Mouse (Mus musculus) midbrain, embryonic 15.5 days (tissue): ENCODE data around the gene Mdga1. TPM values are rescaled to one million over a fixed set of nuclear protein-coding genes. Genes with fewer than 3 reads are reported as not detected.
A peak's percentile ranks its signal among the peaks of the same experiment; 100 is the strongest.

Source experiments
- ATAC-seq: fragments of 200-750 bp; cut with Nextera tagmentation; replicated peaks from 2 replicates; pipeline ENCODE4 v1.8.0; 2017; ENCODE audit warnings: moderate TSS enrichment
- H3K27ac ChIP-seq: fragments of 300-500 bp; sonication (generic); 2 replicates; pipeline ENCODE4 v1.5.1; 2015; ENCODE audit warnings: mild to moderate bottlenecking, inconsistent platforms
- H3K27me3 ChIP-seq: fragments of 300-500 bp; sonication (generic); replicated peaks from 2 replicates; pipeline ENCODE4 v1.6.1; 2015; ENCODE audit warnings: inconsistent platforms
- H3K36me3 ChIP-seq: fragments of 300-500 bp; sonication (generic); replicated peaks from 2 replicates; pipeline ENCODE4 v1.6.1; 2015; ENCODE audit warnings: inconsistent platforms
- H3K4me1 ChIP-seq: fragments of 300-500 bp; sonication (generic); 2 replicates; pipeline ENCODE4 v1.6.1; 2015; ENCODE audit warnings: inconsistent platforms
- H3K4me2 ChIP-seq: fragments of 300-500 bp; sonication (generic); 2 replicates; pipeline ENCODE4 v1.6.1; 2015; ENCODE audit warnings: inconsistent platforms, mild to moderate bottlenecking, moderate library complexity
- H3K4me3 ChIP-seq: fragments of 300-500 bp; sonication (generic); 2 replicates; pipeline ENCODE4 v1.5.1; 2015; ENCODE audit warnings: mild to moderate bottlenecking, inconsistent platforms
- H3K9ac ChIP-seq: fragments of 300-500 bp; sonication (generic); 2 replicates; pipeline ENCODE4 v1.6.1; 2015; ENCODE audit warnings: mild to moderate bottlenecking, inconsistent platforms
- H3K9me3 ChIP-seq: fragments of 300-500 bp; sonication (generic); 2 replicates; pipeline ENCODE4 v1.6.1; 2016; ENCODE audit warnings: inconsistent platforms
- WGBS: fragments of 180-500 bp; shearing (Covaris S2); methylation state at CpG from one replicate; pipeline ENCODE4 v1.1.7; 2015; ENCODE audit warnings: mixed read lengths; 5-methylcytosine and 5-hydroxymethylcytosine counted together
- polyA plus RNA-seq: library from polyadenylated mRNA; unstranded; fragments of >200 nt; fragmentation: Nextera tagmentation; extraction: Ambion mirVana; gene quantifications from 2 replicates; pipeline ENCODE4 v1.2.1, GENCODE M21; 2015

Gene Mdga1
- polyA plus RNA-seq, 1 experiment from 2014 or later, result 19.6 TPM

DNA sequence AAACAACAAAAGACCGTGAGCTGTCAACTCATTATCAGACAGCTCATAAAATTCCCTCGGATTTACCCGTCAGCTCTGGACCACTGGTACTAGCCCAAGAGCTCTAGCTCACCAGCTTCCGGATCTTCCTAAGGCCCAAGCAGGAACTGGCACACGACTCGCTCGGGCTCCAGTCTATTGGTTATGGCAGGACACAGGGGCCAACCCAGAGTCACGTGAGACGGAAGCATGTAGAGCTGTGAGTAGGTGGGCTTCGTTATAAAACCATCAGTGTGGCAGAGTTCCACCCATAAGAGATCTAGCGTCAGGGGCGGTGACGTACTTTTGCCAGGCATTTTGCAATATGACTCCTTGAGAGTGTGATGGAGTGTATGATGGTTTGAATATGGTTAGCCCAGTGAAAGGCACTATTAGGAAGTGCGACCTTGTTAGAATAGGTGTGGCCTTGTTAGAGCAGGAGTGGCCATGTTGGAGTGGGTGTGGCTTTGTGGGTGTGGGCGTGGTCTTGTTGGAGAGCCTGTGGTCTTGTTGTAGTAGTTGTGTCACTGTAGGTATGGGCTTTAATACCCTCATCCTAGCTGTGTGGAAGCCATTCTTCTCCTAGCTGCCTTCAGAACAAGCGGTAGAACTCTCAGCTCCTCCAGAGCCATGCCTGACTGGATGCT, 56.5 kb downstream of the Mdga1 start:
- Histone ChIP-seq H3K27me3 (no peaks in the 10 kb centered on the region), H3K36me3 (no peaks in the 10 kb centered on the region), H3K4me1 (no peaks in the 10 kb centered on the region), H3K9me3 (no peaks in the 10 kb centered on the region), H3K27ac (no peak overlapping the region), H3K4me3 (no peak overlapping the region), H3K4me2 (no peak overlapping the region), H3K9ac (no peak overlapping the region)
- no peak for ATAC-seq
- 93% methylated on average over 16 of the region's 16 CpGs for WGBS

DNA sequence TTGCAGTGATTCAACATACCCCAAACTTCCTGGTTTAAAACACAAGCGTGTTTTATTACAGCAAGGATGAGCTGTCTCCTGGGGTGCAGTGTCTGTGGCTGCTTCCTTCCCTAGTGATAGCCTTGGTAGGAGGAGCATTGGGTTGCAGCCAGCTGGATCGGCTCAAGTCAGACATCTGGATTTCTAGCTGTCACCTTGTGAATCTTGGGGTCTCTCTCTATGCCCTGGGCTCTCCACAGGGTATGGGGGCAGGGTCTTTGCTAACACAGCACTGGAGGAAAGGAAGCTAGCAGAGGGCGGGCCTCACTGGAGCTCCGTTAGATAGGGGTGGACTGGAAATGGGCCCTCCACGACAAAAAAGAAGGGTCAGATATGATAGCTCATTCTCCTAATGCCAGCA, 57.2 kb downstream of the Mdga1 start:
- Histone ChIP-seq H3K27me3 (no peaks in the 10 kb centered on the region), H3K4me3 (no peak overlapping the region), H3K4me1 (no peaks in the 10 kb centered on the region), H3K4me2 (no peak overlapping the region), H3K27ac (no peak overlapping the region), H3K9ac (no peak overlapping the region), H3K9me3 (no peaks in the 10 kb centered on the region), H3K36me3 (no peaks in the 10 kb centered on the region)
- WGBS, result 75% methylated on average over 5 of the region's 5 CpGs
- no peak for ATAC-seq

DNA sequence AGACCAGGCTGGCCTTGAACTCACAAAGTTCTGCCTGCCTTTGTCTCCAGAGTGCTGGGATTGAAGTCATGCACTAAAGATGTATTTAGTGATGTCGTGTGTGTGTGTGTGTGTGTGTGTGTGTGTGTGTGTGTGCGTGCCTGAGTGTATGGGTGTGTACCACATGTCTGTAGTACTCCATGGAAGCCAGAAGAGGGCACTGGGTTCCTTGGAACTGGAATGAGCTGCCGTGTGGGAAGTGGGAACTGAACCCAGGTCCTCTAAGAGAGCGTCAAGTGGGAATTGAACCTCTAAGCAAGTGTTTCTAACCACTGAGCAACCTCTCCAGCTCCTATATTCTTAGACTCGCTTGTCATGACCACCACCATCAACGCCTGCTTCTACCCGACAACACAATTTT, 60.9 kb downstream of the Mdga1 start:
- Histone ChIP-seq H3K27ac (no peak overlapping the region), H3K4me2 (no peak overlapping the region), H3K36me3 (no peaks in the 10 kb centered on the region), H3K4me1 (no peaks in the 10 kb centered on the region), H3K9ac (no peak overlapping the region), H3K9me3 (no peaks in the 10 kb centered on the region), H3K4me3 (no peak overlapping the region), H3K27me3 (no peaks in the 10 kb centered on the region)
- no peak for ATAC-seq
- 96% methylated on average over 7 of the region's 7 CpGs for WGBS

DNA sequence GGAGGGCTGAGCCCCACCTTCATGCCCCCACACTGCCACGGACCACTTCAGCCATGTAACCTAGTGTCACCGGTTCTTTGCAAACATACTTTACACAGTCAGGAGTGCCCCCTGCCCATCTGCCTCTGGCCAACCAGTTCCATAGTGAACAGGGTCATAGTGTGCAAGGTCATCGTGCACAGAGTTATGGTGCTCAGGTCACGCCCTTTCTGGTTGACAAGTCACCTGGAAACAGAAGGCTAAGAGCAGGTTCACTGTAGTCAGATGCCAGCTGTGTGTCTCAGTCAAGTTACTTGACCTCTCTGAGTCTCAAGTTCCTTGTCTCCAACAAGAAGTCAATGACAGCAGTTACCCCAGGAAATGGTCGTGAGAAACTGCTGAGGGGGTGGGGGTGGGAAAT, 65.2 kb downstream of the Mdga1 start:
- 61% methylated on average over 5 of the region's 5 CpGs for WGBS
- Histone ChIP-seq H3K9ac (no peak overlapping the region), H3K27ac (no peak overlapping the region), H3K27me3 (0 out of 2 replicates have a peak, but pooled peaks cover 5% of the 10 kb centered on the region), H3K36me3 (no peaks in the 10 kb centered on the region), H3K4me3 (no peak overlapping the region), H3K9me3 (no peaks in the 10 kb centered on the region), H3K4me2 (no peak overlapping the region), H3K4me1 (0 out of 2 replicates have a peak, but pooled peaks cover 5% of the 10 kb centered on the region)
- no peak for ATAC-seq

DNA sequence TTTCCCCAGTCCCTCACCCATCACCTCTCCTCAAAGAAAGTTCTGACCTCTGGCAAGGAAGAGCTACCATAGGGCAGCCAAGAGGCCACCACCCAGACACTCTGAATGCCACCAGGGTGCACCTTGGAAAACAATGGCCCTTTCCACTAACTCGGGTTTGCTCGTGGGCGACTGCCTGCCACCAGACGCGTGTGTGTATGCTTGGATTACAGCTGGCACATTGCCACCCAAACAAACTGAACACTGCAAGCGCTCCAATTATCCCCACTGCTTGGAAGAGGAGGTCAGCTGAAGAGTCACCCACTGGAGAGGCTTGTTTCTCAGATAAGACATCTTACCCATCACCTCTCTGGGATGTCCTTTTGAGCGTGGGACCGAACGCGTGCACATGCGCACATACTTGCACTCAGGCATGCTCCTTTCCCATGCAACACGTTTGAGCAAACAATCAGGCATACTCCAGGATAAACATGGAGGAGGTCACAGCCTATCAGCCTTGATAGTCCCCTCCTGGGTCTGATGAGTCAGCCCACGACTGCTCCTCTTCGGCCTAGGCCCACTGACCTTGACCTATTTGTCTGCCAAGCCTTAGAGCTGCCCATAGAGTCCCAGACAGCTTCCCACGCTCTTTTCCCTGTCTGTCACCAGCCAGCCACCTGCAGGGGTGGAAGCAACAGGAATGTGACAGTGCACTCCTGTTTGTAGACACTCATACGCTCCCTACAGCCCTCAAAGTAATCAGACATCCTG, 67.3 kb downstream of the Mdga1 start:
- Histone ChIP-seq H3K9me3 (no peaks in the 10 kb centered on the region), H3K36me3 (no peaks in the 10 kb centered on the region), H3K4me1 (0 out of 2 replicates have a peak, but pooled peaks cover 5% of the 10 kb centered on the region), H3K9ac (no peak overlapping the region), H3K27me3 (0 out of 2 replicates have a peak, but pooled peaks cover 5% of the 10 kb centered on the region), H3K4me2 (no peak overlapping the region), H3K4me3 (no peak overlapping the region), H3K27ac (no peak overlapping the region)
- 62% methylated on average over 16 of the region's 16 CpGs for WGBS
- ATAC-seq, result no peak

DNA sequence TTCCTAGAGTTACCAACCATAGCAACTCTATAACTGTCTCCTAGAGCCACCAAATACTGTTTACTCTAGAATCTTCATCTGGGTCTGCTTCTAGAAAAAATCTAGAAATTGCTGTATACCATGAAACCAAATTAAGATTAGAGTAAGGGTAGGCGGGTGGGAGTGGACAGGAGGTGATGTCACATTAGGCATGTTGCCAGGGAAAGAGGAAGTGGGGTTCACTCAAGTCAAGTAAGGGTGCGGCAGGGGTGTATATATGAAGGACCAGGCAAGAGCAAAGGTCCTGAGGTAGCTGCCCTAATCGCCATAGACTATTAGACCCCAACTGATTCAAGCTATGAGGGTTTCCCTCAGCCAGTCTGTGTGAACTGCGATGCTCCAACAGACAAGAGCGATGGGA, 69.6 kb downstream of the Mdga1 start:
- no peak overlapping the region for H3K9ac ChIP-seq
- H3K9me3 ChIP-seq, result no peaks in the 10 kb centered on the region
- H3K4me3 ChIP-seq, result no peak overlapping the region
- ATAC-seq, result no peak
- no peaks in the 10 kb centered on the region for H3K36me3 ChIP-seq
- 0 out of 2 replicates have a peak, but pooled peaks cover 5% of the 10 kb centered on the region for H3K27me3 ChIP-seq
- no peak overlapping the region for H3K27ac ChIP-seq
- H3K4me2 ChIP-seq, result no peak overlapping the region
- WGBS, result 88% methylated on average over 5 of the region's 5 CpGs
- H3K4me1 ChIP-seq, result peaks cover 14% of the 10 kb centered on the region

DNA sequence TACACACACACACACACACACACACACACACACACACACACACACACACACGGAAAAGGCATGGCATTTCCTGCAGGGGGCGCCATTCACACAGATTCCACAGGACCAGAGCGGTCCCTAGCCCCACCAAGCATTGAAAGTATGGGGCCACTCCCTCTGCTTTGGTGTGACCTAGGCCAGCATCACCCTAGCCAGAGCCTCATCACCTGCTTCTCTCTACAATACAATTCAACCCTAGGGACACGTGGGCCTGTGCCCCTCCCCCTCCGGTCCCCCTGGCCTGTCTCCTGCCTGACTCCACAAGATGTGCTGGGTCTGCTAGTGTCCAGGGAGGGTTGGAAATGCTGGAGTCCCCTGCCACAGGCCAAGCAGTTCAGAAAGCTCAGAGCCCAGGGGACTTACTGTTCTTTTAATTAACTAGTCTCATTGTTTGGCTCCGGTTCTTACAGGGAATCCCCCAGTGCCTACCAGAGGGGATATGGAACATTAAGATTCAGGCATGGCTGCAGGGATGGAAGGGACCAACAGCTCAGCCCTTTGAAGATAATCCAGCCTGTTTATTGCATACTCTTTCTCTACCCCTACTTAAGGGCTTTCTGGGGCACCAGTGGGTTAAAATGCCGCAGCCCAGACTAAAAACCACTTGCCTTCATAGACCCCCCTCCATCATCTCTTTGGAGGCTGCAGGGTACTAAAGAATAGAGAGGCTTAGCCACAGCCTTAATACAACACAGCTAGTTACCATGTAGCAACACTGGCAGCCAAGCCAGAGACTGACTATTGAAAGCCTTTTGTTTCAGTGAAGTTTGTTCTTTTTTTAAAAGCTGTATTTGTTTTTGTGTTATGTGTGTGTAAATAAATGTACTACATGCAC, 73.5 kb downstream of the Mdga1 start:
- no peaks in the 10 kb centered on the region for H3K9me3 ChIP-seq
- no peaks in the 10 kb centered on the region for H3K27me3 ChIP-seq
- peak; percentile 84 for ATAC-seq
- no peak overlapping the region for H3K4me3 ChIP-seq
- WGBS, result 5% methylated on average over 7 of the region's 7 CpGs
- peak overlapping the region; percentile 61 for H3K27ac ChIP-seq
- no peaks in the 10 kb centered on the region for H3K36me3 ChIP-seq
- H3K4me1 ChIP-seq, result peaks cover 9% of the 10 kb centered on the region
- H3K4me2 ChIP-seq, result no peak overlapping the region
- no peak overlapping the region for H3K9ac ChIP-seq

DNA sequence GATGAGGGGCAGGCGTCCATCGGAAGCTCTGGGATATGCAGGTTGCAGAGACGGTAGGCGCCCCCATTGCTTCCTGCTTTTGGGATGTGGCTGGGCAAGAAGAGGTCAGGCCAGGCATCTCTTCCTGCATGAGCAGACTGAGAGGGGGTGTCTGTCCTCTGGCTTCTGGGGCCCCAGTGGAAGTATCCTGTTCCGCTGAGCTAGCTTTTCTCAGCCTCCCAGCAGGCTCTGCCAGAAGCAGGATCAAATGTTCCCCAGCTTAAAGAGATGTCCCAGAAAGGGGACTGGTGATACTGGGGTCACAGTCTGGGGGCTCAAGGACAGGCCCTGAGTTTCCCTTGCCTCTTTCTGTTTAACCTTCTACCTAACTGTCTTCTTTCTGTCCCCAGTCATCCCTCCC, 74.3 kb downstream of the Mdga1 start:
- whole genome bisulfite sequencing, result 73% methylated on average over 5 of the region's 5 CpGs
- ATAC-seq, result no peak
- Histone ChIP-seq H3K27ac (no peak overlapping the region), H3K4me1 (peaks cover 13% of the 10 kb centered on the region), H3K36me3 (no peaks in the 10 kb centered on the region), H3K27me3 (no peaks in the 10 kb centered on the region), H3K9ac (no peak overlapping the region), H3K9me3 (no peaks in the 10 kb centered on the region), H3K4me2 (no peak overlapping the region), H3K4me3 (no peak overlapping the region)

DNA sequence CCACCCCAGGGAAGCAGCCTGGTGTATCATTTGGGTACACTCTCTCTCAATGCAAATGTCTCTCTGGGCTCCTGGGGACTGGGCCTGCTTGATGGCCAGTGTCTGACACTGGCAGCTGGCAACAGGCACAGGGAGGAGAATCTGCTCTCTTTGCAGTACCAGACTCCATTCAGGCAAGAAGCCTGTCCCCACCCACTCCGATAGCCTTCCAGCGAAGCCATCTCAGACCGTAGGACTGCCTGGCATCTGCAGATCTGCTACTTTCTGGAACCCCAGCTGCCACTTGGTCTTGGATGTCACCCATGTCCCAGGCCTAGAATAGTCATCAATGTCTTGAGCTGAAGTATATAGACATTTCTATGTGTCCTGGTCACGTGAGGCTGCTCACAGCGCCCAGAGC, 74.9 kb downstream of the Mdga1 start:
- no peak overlapping the region for H3K27ac ChIP-seq
- H3K4me3 ChIP-seq, result no peak overlapping the region
- WGBS, result 66% methylated on average over 5 of the region's 5 CpGs
- no peak for ATAC-seq
- no peaks in the 10 kb centered on the region for H3K9me3 ChIP-seq
- H3K9ac ChIP-seq, result no peak overlapping the region
- no peaks in the 10 kb centered on the region for H3K36me3 ChIP-seq
- peaks cover 19% of the 10 kb centered on the region for H3K4me1 ChIP-seq
- no peak overlapping the region for H3K4me2 ChIP-seq
- no peaks in the 10 kb centered on the region for H3K27me3 ChIP-seq

DNA sequence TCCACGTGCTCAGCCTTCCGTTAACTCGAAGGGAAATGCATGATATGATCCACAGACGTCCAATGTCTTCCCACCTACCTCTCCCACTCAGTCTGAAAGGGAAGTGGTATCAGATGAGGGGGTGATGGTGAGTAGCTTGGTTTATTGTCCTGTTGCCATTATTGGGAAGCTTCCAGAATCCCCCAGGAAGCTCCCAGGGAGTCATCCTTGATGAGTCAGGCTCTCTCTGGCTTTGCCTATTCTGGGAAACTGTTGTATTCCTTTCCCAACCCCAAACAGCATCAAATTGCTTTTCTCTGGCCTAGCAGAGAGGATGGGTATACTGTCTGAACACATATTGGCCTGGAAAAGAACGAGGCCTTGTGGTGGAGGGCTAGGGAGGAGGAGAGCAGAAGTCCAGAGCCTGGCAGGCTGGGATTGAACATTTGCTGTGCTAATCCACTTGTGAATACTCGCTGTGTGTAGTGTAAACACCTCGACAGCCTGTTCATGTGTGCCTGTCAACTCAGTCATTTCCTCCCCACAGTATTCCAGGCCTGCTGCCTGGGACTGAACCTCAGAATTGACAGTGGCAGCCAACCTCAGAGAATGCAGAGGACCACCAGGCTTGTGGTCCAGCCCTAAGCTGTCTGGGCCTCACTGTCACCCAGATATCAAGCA, 79.3 kb downstream of the Mdga1 start:
- H3K27ac ChIP-seq, result no peak overlapping the region; the same call in 1 of the 2 replicates
- H3K4me3 ChIP-seq, result no peak overlapping the region
- H3K4me1 ChIP-seq, result peaks cover 43% of the 10 kb centered on the region
- no peaks in the 10 kb centered on the region for H3K36me3 ChIP-seq
- no peak overlapping the region for H3K9ac ChIP-seq
- H3K9me3 ChIP-seq, result no peaks in the 10 kb centered on the region
- H3K4me2 ChIP-seq, result peak overlapping the region; percentile 96; the same call in 1 of the 2 replicates
- H3K27me3 ChIP-seq, result no peaks in the 10 kb centered on the region
- no peak for ATAC-seq
- WGBS, result 65% methylated on average over 7 of the region's 7 CpGs

DNA sequence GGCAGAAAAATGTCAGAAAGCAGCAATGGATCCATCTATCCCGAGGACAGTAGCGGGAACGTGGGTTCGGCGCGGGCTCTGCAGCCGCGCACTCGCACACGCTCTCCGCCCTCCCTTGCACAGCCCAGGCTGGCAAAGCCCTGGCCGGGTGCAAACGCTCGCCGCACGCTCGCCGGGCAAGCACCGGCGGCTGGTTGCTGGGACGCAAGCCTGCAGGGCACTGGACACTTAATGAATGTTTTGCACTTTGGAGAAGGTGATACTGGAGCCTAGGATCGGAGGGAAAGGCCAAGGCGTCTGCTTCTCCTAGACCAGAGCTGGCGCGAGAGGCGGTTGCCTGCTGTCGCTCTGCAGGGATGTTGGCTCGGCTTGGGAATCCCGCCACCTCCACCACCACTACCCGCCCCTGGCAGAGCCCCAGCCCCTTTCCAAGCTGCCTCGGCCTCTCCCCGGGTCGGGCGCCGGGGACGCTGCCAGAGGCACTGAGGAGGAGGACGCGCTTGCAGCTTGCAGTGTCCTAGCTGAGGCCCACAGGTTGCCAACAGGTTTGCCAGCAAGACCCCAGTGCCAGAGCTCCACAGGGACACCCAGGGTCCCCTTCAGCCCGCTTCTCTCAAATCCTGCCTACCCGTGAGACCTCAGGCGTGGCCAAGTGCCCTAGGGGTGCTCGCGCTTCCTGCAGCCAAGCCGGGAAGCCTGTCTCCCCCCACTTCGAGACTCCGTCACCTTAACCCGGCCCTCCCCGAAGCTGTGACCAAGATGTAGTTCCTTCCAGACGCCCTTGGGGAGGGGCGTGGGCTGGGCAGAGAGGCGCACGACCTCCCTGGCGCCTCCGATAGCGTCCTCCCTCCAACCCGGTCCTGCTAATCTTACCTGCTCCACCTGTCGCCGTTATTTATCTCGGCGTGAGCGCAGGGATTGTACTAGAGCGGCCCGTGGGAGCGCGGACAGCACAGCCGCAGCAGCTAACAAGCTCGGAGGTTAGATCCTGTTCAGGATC, 80.6 kb downstream of the Mdga1 start:
- H3K27me3 ChIP-seq, result no peaks in the 10 kb centered on the region
- ATAC-seq, result peak; percentile 80
- peak overlapping the region; percentile 96 for H3K4me2 ChIP-seq
- peak overlapping the region; percentile 74 for H3K9ac ChIP-seq
- no peaks in the 10 kb centered on the region for H3K9me3 ChIP-seq
- under 1% methylated on average over 67 of the region's 67 CpGs for WGBS
- H3K36me3 ChIP-seq, result no peaks in the 10 kb centered on the region
- peaks cover 56% of the 10 kb centered on the region for H3K4me1 ChIP-seq
- peak overlapping the region; percentile 91 for H3K27ac ChIP-seq
- H3K4me3 ChIP-seq, result peak overlapping the region; percentile 77
